Mouse (Mus musculus) neural tube, embryonic 12.5 days (tissue): ENCODE measurements around the gene Adap1. TPM values are rescaled to one million over a fixed set of nuclear protein-coding genes. Genes with fewer than 3 reads are reported as not detected.

Experiments
- ATAC-seq: fragments of 200-750 bp; cut with Nextera tagmentation; 2 replicates; pipeline ENCODE4 v1.8.0; 2017; ENCODE audit warnings: low read depth, mild to moderate bottlenecking, moderate TSS enrichment, moderate library complexity; ENCODE audit not compliant: low FRiP score
- H3K27ac ChIP-seq: fragments of 300-500 bp; sonication (generic); 2 replicates; pipeline ENCODE4 v1.5.1; 2016
- H3K27me3 ChIP-seq: fragments of 300-500 bp; sonication (generic); replicated peaks from 2 replicates; pipeline ENCODE4 v1.6.1; 2016; ENCODE audit warnings: mild to moderate bottlenecking
- H3K36me3 ChIP-seq: fragments of 300-500 bp; sonication (generic); 2 replicates; pipeline ENCODE4 v1.6.1; 2016; ENCODE audit warnings: mild to moderate bottlenecking
- H3K4me1 ChIP-seq: fragments of 300-500 bp; sonication (generic); 2 replicates; pipeline ENCODE4 v1.6.1; 2016
- H3K4me2 ChIP-seq: fragments of 300-500 bp; sonication (generic); replicated peaks from 2 replicates; pipeline ENCODE4 v1.6.1; 2016; ENCODE audit warnings: mild to moderate bottlenecking
- H3K4me3 ChIP-seq: fragments of 300-500 bp; sonication (generic); 2 replicates; pipeline ENCODE4 v1.5.1; 2016
- H3K9ac ChIP-seq: fragments of 300-500 bp; sonication (generic); 2 replicates; pipeline ENCODE4 v1.6.1; 2016; ENCODE audit warnings: mild to moderate bottlenecking
- H3K9me3 ChIP-seq: fragments of 300-500 bp; sonication (generic); 2 replicates; pipeline ENCODE4 v1.6.1; 2016; ENCODE audit warnings: mild to moderate bottlenecking
- whole genome bisulfite sequencing: fragments of 180-500 bp; shearing (Covaris S2); methylation state at CpG from one replicate; pipeline ENCODE4 v1.1.7; 2016; 5-methylcytosine and 5-hydroxymethylcytosine counted together
- polyA plus RNA-seq: library from polyadenylated mRNA; unstranded; fragments of >200 nt; fragmentation: Nextera tagmentation; extraction: Ambion mirVana; gene quantifications from 2 replicates; pipeline ENCODE4 v1.2.1, GENCODE M21; 2016

The Adap1 gene
- polyA plus RNA-seq, 1 experiment from 2014 or later: 31.7 TPM

DNA sequence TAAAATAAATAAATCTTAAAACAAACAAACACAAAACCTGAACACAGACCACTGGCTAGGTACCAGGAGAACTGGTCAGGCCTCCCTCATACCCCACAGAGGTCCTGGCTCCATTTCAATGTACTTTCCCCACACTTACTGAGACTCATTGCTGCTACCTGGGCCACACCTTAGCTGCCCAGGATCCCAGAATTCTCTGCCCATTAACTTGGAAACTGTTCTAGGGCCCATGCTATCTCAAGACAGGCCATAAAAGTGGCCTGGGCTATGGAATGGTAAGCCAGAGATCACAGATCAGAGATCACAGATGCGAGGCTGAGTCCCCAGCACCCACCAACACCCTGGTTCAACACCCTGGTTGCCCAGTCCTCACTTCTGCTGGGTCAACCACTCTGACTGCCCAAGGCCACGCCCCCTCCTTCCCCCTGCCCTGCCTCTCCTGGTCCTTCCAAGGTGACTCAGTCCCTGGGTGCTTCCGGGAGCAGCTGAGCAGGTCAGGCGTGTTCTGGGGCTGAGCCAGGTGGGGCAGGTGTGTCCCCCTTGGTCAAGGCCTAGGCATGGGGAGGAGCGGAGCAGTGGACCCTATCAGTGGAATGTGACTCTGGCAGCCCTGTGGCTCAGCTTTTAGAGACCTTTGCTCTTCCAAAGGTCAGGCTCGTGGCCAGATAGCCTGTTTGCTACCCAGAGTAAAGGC is 8.3 kb downstream of the Adap1 start:
- no peaks in the 10 kb centered on the region for H3K36me3 ChIP-seq
- no peaks in the 10 kb centered on the region for H3K9me3 ChIP-seq
- H3K9ac ChIP-seq: no peak overlapping the region
- no peak overlapping the region for H3K27ac ChIP-seq
- WGBS: 82% methylated on average over 6 of the region's 6 CpGs
- no peaks in the 10 kb centered on the region for H3K4me1 ChIP-seq
- no peak overlapping the region for H3K4me3 ChIP-seq
- H3K27me3 ChIP-seq: no peaks in the 10 kb centered on the region
- H3K4me2 ChIP-seq: no peak overlapping the region
- no peak for ATAC-seq

DNA sequence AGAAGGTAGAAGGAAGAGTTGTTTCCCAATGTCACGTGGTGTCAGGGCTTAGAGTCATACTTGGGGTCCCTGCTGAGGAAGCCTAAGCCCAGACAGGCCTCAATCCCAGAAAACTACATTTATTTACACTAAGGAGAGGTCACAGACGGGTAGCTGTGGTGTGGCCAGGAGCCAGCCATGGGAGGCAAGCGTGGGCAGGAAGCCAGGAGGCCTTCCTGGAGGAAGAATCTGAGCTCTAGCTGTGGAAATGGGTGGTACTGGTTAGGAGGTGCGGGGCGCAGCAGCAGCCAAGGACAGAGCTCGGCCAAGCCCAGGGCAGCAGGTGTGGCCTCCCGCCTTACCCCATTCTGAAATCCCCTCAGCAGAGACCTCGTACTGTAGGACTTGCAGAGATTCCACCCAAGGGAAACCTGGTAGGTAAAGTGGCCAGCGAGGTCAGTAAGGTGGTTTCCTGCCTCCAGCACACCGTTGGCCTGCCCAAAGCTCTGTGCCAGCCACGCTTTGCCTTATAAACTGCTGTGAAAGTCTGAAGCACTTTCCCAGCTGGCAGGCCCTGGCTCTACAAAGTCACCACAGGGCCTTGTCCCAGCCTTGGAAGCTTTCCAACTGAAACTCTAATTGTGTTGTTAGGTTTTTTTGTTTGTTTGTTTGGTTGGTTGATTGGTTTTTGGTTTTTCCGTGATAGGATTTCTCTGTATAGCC is 10.3 kb downstream of the Adap1 start:
- H3K9me3 ChIP-seq: no peaks in the 10 kb centered on the region
- no peak overlapping the region for H3K27ac ChIP-seq
- no peaks in the 10 kb centered on the region for H3K36me3 ChIP-seq
- no peak for ATAC-seq
- H3K9ac ChIP-seq: no peak overlapping the region
- H3K4me3 ChIP-seq: no peak overlapping the region
- WGBS: 87% methylated on average over 12 of the region's 12 CpGs
- no peaks in the 10 kb centered on the region for H3K4me1 ChIP-seq
- no peak overlapping the region for H3K4me2 ChIP-seq
- no peaks in the 10 kb centered on the region for H3K27me3 ChIP-seq

DNA sequence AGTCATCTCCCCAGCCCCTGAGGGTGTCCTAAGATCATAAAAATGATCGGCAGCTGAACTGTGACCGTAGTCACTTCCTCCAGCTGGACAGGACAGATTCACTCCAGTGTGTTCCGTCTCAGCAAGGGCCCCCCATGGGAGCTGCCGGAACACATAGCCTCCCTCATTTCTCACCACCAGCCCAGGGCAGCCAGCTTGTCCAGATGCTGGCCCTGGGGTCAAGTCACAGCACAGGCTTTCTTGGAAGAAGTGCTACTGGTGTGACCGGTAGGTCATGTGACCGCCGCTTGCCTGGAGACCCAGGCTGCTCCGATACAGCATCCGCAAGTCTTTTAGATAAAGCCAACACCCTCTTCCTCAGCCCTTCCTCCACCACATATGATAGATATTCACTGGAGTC is 11.9 kb downstream of the Adap1 start:
- Histone ChIP-seq H3K9ac (no peak overlapping the region), H3K27ac (no peak overlapping the region), H3K9me3 (no peaks in the 10 kb centered on the region), H3K4me1 (no peaks in the 10 kb centered on the region), H3K4me3 (no peak overlapping the region), H3K27me3 (no peaks in the 10 kb centered on the region), H3K36me3 (no peaks in the 10 kb centered on the region), H3K4me2 (no peak overlapping the region)
- ATAC-seq: no peak
- WGBS: 85% methylated on average over 9 of the region's 9 CpGs

DNA sequence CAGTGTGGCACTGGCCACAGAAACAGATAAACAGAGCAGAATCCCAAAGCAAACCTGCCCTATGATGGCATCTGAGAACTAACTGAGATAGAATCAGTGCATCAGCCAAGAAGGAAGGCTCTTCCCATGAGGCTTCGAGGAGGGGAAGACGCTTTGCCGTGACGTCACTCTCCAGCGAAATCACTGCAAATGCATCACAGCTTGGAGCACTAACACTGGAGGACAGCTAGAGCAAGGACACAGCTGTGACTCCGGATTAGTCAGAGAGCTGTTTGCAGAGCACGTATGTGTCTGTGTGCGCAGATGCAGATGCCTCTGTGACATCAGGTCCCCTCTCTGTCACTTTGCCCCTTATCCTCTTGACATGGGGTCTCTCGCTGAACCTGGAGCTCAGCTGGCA is 13.6 kb downstream of the Adap1 start:
- H3K4me2 ChIP-seq: no peak overlapping the region
- no peak overlapping the region for H3K9ac ChIP-seq
- no peaks in the 10 kb centered on the region for H3K4me1 ChIP-seq
- no peaks in the 10 kb centered on the region for H3K36me3 ChIP-seq
- ATAC-seq: no peak
- no peaks in the 10 kb centered on the region for H3K9me3 ChIP-seq
- 92% methylated on average over 9 of the region's 9 CpGs for WGBS
- no peak overlapping the region for H3K4me3 ChIP-seq
- H3K27ac ChIP-seq: no peak overlapping the region
- no peaks in the 10 kb centered on the region for H3K27me3 ChIP-seq

DNA sequence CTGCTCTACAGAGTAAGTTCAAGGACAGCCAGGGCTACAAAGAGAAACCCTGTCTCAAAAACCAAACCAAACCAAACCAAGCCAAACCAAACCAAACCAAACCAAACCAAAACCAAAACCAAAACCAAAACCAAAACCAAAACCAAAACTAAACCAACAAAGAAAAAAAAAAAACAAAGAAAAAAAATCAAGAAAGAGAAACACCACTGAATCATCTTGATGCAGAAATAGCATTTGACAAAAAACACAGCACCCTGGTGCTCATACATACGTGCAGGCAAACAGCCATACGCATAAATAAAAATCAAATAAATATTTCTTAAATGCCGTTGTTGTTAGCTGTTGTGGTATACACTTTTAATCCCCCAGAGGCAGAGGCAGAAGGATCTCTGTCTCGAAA is 14.9 kb downstream of the Adap1 start:
- Histone ChIP-seq H3K9me3 (no peaks in the 10 kb centered on the region), H3K4me3 (no peak overlapping the region), H3K9ac (no peak overlapping the region), H3K27ac (no peak overlapping the region), H3K4me2 (no peak overlapping the region), H3K4me1 (no peaks in the 10 kb centered on the region), H3K27me3 (no peaks in the 10 kb centered on the region), H3K36me3 (no peaks in the 10 kb centered on the region)
- WGBS: 91% methylated on average over 4 of the region's 4 CpGs
- ATAC-seq: no peak

DNA sequence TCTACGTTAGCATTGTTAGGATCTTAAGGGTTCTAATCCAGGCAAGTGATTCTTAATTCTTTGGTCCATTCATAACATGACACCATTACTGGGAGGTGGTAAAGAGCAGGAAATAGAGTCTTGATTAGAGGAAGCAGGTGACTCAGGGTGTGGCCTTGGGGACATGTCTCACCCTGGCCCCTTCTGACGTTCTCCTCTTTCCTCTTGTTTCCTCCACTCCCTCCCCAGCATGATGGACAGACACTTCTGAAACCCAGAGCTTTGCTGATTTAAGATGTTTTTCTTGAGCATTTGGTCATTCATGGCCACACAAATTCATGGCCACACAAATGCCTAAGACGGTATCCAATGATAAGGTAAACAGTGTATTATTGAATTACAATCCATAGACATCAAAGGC is 15.5 kb downstream of the Adap1 start:
- Histone ChIP-seq H3K9ac (no peak overlapping the region), H3K4me1 (no peaks in the 10 kb centered on the region), H3K4me2 (no peak overlapping the region), H3K4me3 (no peak overlapping the region), H3K9me3 (no peaks in the 10 kb centered on the region), H3K36me3 (no peaks in the 10 kb centered on the region), H3K27me3 (no peaks in the 10 kb centered on the region), H3K27ac (no peak overlapping the region)
- 72% methylated on average over 3 of the region's 3 CpGs for WGBS
- no peak for ATAC-seq

DNA sequence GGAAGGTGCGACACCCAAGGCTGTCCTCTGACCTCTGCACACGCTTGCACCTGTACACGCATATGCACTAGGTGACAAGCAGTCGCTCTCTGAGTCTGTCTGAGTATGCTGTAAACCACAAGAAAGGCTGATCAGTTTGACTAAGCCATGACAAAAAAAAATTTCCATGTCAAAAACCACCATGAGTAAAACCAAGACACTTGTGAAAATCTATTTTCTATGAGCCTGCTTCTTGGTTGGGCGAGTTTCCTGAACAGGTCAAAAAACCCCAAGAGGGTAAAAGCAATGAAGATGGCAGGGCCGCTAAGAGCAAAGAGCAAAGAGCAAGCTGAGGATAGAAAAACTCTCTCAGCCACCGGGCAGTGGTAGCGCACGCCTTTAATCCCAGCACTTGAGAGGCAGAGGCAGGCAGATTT is 21.8 kb downstream of the Adap1 start:
- ATAC-seq: no peak
- no peaks in the 10 kb centered on the region for H3K9me3 ChIP-seq
- 90% methylated on average over 9 of the region's 9 CpGs for WGBS
- H3K4me2 ChIP-seq: no peak overlapping the region
- no peak overlapping the region for H3K27ac ChIP-seq
- H3K36me3 ChIP-seq: no peaks in the 10 kb centered on the region
- no peaks in the 10 kb centered on the region; the same call in 1 of the 2 replicates for H3K27me3 ChIP-seq
- H3K9ac ChIP-seq: no peak overlapping the region
- no peaks in the 10 kb centered on the region for H3K4me1 ChIP-seq
- H3K4me3 ChIP-seq: no peak overlapping the region

DNA sequence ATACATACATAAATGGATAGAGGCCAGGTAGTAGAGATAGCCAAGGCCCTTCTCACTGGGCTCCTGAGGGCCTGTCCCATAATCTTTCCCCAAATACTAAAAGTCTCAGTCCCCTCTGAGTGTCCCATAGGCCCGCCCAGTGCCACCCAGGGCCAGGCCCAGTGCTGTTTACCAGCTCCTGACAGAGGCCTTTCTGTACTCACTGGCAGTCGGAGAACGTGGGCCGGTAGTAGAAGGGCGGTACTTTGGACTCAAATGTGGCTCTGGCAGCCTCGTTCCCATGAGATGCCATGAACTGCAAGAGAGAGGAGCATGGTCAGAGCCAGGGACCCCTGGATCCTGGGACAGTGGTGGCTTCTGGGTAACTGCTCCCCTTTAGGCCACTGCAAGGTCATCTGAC is 23.3 kb downstream of the Adap1 start:
- no peak overlapping the region for H3K27ac ChIP-seq
- no peaks in the 10 kb centered on the region for H3K36me3 ChIP-seq
- H3K9ac ChIP-seq: no peak overlapping the region
- no peaks in the 10 kb centered on the region; the same call in 1 of the 2 replicates for H3K27me3 ChIP-seq
- WGBS: 87% methylated on average over 6 of the region's 6 CpGs
- no peak overlapping the region for H3K4me3 ChIP-seq
- ATAC-seq: no peak
- no peaks in the 10 kb centered on the region for H3K4me1 ChIP-seq
- no peak overlapping the region for H3K4me2 ChIP-seq
- no peaks in the 10 kb centered on the region for H3K9me3 ChIP-seq

DNA sequence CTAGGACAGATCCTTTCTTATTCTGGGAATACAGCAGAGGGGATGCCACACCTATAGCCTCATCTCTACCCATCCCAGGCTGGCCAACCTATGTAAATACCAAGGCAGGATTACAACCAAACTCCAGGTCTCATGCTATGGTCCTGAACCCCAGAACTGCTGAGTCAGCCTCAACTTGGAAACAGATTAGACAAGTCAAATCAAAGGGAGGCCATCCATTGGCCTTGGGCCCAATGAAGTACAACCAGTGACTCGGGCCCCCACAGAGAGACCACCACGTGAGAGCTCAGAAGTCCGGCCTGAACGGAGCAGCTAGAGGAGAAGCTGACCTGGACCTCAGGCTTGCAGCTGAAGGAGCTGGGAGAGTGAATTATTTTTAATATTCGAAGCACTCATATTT is 27.7 kb downstream of the Adap1 start:
- H3K4me3 ChIP-seq: no peak overlapping the region
- 79% methylated on average over 5 of the region's 5 CpGs for WGBS
- no peaks in the 10 kb centered on the region for H3K9me3 ChIP-seq
- H3K27me3 ChIP-seq: no peaks in the 10 kb centered on the region; the same call in 1 of the 2 replicates
- H3K4me2 ChIP-seq: no peak overlapping the region
- no peak overlapping the region for H3K9ac ChIP-seq
- no peaks in the 10 kb centered on the region for H3K36me3 ChIP-seq
- ATAC-seq: no peak
- H3K4me1 ChIP-seq: no peaks in the 10 kb centered on the region
- no peak overlapping the region for H3K27ac ChIP-seq

DNA sequence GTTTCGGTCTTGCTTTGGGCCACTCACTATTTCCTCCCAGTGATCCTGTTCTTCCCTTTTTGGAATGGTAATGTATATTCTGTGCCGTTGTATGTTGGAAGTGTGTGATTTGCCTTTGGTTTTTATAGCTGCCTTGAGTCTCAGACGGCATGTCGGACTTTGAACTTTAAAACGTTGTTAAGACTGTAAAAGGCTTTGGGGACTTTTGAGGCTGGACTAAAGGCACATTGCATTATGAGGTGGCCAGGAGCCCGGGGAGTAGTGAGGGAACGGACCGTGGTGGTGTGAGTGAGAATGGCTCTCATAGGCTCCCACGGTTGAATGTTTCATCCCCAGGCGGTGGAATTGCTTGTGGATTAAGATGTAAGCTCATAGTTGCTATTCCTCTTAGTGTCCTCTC is 28.3 kb downstream of the Adap1 start:
- no peaks in the 10 kb centered on the region for H3K36me3 ChIP-seq
- no peaks in the 10 kb centered on the region; the same call in 1 of the 2 replicates for H3K27me3 ChIP-seq
- H3K4me2 ChIP-seq: no peak overlapping the region
- H3K27ac ChIP-seq: no peak overlapping the region
- H3K4me3 ChIP-seq: no peak overlapping the region
- H3K4me1 ChIP-seq: no peaks in the 10 kb centered on the region
- WGBS: 89% methylated on average over 10 of the region's 10 CpGs
- no peak for ATAC-seq
- no peak overlapping the region for H3K9ac ChIP-seq
- no peaks in the 10 kb centered on the region for H3K9me3 ChIP-seq

DNA sequence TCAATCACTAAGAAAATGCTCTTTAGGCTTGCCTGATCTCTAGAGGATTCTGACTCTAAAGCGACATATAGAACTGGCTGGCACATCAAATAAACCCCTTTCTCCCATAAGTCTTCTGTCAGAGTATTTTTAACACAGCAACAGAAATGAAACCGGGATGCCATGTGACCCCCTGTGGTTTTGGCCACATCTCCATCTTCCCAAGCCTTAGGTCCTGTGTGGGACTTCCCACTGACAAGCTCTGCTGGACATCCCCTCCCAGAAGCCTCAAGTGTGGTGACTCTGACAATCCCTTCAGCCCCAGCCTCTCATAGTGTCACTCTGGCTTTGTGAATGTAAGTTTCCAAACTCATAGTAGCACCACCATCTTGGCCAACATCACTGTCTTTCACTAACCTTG is 31.3 kb downstream of the Adap1 start:
- no peak for ATAC-seq
- H3K4me2 ChIP-seq: no peak overlapping the region
- H3K4me1 ChIP-seq: no peaks in the 10 kb centered on the region
- no peaks in the 10 kb centered on the region for H3K36me3 ChIP-seq
- H3K9me3 ChIP-seq: no peaks in the 10 kb centered on the region
- no peak overlapping the region for H3K9ac ChIP-seq
- H3K27ac ChIP-seq: no peak overlapping the region
- H3K27me3 ChIP-seq: no peaks in the 10 kb centered on the region
- WGBS: 77% methylated on average over 2 of the region's 2 CpGs
- no peak overlapping the region for H3K4me3 ChIP-seq

DNA sequence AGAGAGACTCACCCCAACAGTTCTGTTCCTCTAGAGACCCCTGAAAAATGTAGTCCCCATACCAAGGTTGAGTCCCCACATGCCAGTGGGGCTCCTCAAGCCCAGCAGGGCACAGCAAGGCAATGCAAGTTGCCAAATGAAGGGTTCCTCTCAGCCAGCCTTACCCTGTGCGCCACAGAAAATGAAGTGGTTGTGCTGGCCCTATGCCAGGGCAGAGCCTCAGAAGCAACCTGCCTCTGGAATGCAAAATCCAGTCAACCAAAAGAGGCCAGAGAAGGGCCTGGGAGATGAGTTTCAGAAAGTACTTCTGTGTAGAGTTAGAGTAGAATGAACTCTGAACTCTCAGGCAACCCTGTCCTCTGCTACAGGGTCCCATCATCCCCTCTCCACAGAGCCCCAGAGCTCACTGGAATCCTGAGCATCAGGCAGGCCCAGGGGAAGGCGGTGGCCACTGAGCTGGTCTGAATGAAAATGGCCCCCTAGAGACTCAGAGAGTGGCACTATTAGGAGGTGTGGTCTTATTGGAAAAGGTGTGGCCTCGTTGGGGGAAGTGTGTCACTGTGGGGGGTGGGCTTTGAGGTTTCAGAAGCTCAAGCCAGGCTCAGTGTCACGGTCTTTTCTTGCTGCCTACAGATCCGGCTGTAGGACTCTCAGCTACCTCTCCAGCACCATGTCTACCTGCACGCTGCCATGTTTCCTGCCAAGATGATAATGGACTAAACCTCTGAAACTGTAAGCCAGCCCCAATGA is 33.4 kb downstream of the Adap1 start:
- WGBS: 67% methylated on average over 6 of the region's 6 CpGs
- Histone ChIP-seq H3K4me3 (no peak overlapping the region), H3K27ac (no peak overlapping the region), H3K4me2 (no peak overlapping the region), H3K4me1 (no peaks in the 10 kb centered on the region), H3K9me3 (no peaks in the 10 kb centered on the region), H3K36me3 (no peaks in the 10 kb centered on the region), H3K27me3 (no peaks in the 10 kb centered on the region), H3K9ac (no peak overlapping the region)
- ATAC-seq: no peak
